Mouse (Mus musculus): Measurements from ENCODE around the gene Tm9sf1. TPM values are rescaled to one million over a fixed set of nuclear protein-coding genes. Genes with fewer than 3 reads are reported as not detected.

Tm9sf1 gene
- total RNA-seq, 4 experiments from 2014 or later, result 40.6 to 49.6 (median 44.7) TPM

- peak; percentile 89 to 96 for DNase-seq (ENCODE audit: low spot score in 2 of 2)
Measured at GRCm38 (mm10) chr14:55590748-55591330, 52.8 kb downstream of the Tm9sf1 start, which contains the start of gene Psme2. Psme2 (minus strand) TSS chr14:55591113.

GRCm38 (mm10) chr14:55589771-55590448, 53.7 kb downstream of the Tm9sf1 start:
- no peak for DNase-seq (ENCODE audit: low spot score in 2 of 2)

GRCm38 (mm10) chr14:55589271-55589670, 54.3 kb downstream of the Tm9sf1 start:
- no peak for DNase-seq (ENCODE audit: low spot score in 2 of 2)

DNA sequence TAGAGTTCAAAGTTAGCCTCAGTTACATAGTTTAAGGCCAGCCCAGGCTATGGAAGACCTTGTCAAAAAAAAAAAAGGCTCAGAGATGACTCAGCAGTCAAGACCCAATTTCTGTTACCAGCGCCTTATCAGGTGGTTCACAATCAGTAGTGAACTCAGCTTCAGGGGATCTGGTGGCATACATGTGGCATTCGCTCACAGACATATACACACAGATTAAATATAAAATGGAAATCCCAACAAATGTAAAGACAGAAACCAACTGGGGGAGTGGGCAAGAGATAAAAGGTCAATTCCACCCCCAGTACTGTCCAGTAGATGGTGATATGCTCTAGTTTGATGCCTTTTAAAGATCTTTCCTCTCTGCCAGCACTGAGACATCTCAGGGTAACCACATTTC, 57.5 kb downstream of the Tm9sf1 start:
- no peak for DNase-seq (ENCODE audit: low spot score in 2 of 2)

Other genes starting within 250 kb of the Tm9sf1 start
- gene Dhrs4, start 165.0 kb downstream of the Tm9sf1 start, total RNA-seq (2022), result 10 to 100 TPM; 20.2 to 27.2 (median 23.1) TPM
- gene Carmil3, start 153.2 kb downstream of the Tm9sf1 start, total RNA-seq (2022), result 10 to 100 TPM; 56.8 to 82.2 (median 62.5) TPM
- gene Cpne6, start 133.4 kb downstream of the Tm9sf1 start, total RNA-seq (2022), result 100 to 1,000 TPM; 607 to 653 (median 629) TPM
- gene Nrl, start 118.8 kb downstream of the Tm9sf1 start, total RNA-seq (2022), result 1 to 10 TPM; 1.5 to 3.6 (median 2.1) TPM
- gene Pck2, start 103.5 kb downstream of the Tm9sf1 start, total RNA-seq (2022), result 10 to 100 TPM; 43.4 to 61.5 (median 50.3) TPM
- gene Dcaf11, start 83.8 kb downstream of the Tm9sf1 start, total RNA-seq (2022), result 10 to 100 TPM; 74.0 to 93.1 (median 82.3) TPM
- gene A730061H03Rik, start 83.4 kb downstream of the Tm9sf1 start, total RNA-seq (2022), result 1 to 10 TPM in 2 of 4 experiments, under 1 TPM in 1, not detected in 1; 0.94 to 2.0 (median 1.4) TPM
- gene Fitm1, start 68.2 kb downstream of the Tm9sf1 start, total RNA-seq (2022), result not detected
- 10 to 100 TPM; 57.9 to 75.0 (median 67.3) TPM for gene Psme1, start 65.7 kb downstream of the Tm9sf1 start, total RNA-seq (2022)
- 10 to 100 TPM; 48.3 to 57.7 (median 53.8) TPM for gene Emc9, start 58.5 kb downstream of the Tm9sf1 start, total RNA-seq (2022)
- 10 to 100 TPM; 57.2 to 74.4 (median 69.8) TPM for gene Psme2, start 52.7 kb downstream of the Tm9sf1 start, total RNA-seq (2022)
- 10 to 100 TPM; 36.5 to 56.0 (median 45.5) TPM for gene Rnf31, start 52.1 kb downstream of the Tm9sf1 start, total RNA-seq (2022)
- gene Irf9, start 40.2 kb downstream of the Tm9sf1 start, total RNA-seq (2022), result 10 to 100 TPM; 15.4 to 19.1 (median 17.9) TPM
- gene Rec8, start 25.8 kb downstream of the Tm9sf1 start, total RNA-seq (2022), result 1 to 10 TPM; 1.1 to 2.8 (median 1.4) TPM
- 100 to 1,000 TPM; 121 to 153 (median 140) TPM for gene Ipo4, start 7.8 kb downstream of the Tm9sf1 start, total RNA-seq (2022)
- 1 to 10 TPM; 4.2 to 7.5 (median 5.5) TPM for gene Gm49378, start 5.9 kb downstream of the Tm9sf1 start, total RNA-seq (2022)
- gene Tssk4, start 6.4 kb upstream of the Tm9sf1 start, total RNA-seq (2022), result 1 to 10 TPM; 1.2 to 1.9 (median 1.7) TPM
- 10 to 100 TPM; 47.1 to 51.1 (median 49.6) TPM for gene Mdp1, start 16.7 kb upstream of the Tm9sf1 start, total RNA-seq (2022)
- gene Gmpr2, start 28.1 kb upstream of the Tm9sf1 start, total RNA-seq (2022), result 10 to 100 TPM; 25.2 to 31.1 (median 28.6) TPM
- gene Nedd8, start 28.3 kb upstream of the Tm9sf1 start, total RNA-seq (2022), result 100 to 1,000 TPM; 290 to 309 (median 300) TPM
- 10 to 100 TPM; 12.2 to 20.8 (median 16.0) TPM for gene Tinf2, start 38.0 kb upstream of the Tm9sf1 start, total RNA-seq (2022)
- gene Tgm1, start 70.1 kb upstream of the Tm9sf1 start, total RNA-seq (2022), result 1 to 10 TPM in 2 of 4 experiments, not detected in 2; 5.4 to 8.2 TPM
- gene Rabggta, start 78.5 kb upstream of the Tm9sf1 start, total RNA-seq (2022), result 10 to 100 TPM; 42.8 to 53.5 (median 44.8) TPM
- gene Dhrs1, start 101.9 kb upstream of the Tm9sf1 start, total RNA-seq (2022), result 100 to 1,000 TPM in 3 of 4 experiments, 10 to 100 TPM in 1; 86.6 to 148 (median 116) TPM
- gene Nop9, start 101.9 kb upstream of the Tm9sf1 start, total RNA-seq (2022), result 10 to 100 TPM; 11.8 to 14.0 (median 13.1) TPM
- gene Cideb, start 114.7 kb upstream of the Tm9sf1 start, total RNA-seq (2022), result 1 to 10 TPM; 1.4 to 3.0 (median 1.7) TPM
- gene Ltb4r2, start 117.6 kb upstream of the Tm9sf1 start, total RNA-seq (2022), result under 1 TPM in 3 of 4 experiments, not detected in 1; 0.16 to 0.23 (median 0.22) TPM
- gene Ltb4r1, start 122.2 kb upstream of the Tm9sf1 start, total RNA-seq (2022), result under 1 TPM in 1 of 4 experiments, not detected in 3; 0.32 TPM
- 1 to 10 TPM; 3.4 to 6.8 (median 4.8) TPM for gene Adcy4, start 140.3 kb upstream of the Tm9sf1 start, total RNA-seq (2022)
- gene Ripk3, start 145.1 kb upstream of the Tm9sf1 start, total RNA-seq (2022), result 1 to 10 TPM in 1 of 4 experiments, under 1 TPM in 2, not detected in 1; 0.95 to 3.4 (median 0.99) TPM
- gene Nfatc4, start 179.3 kb upstream of the Tm9sf1 start, total RNA-seq (2022), result 1 to 10 TPM; 1.4 to 2.0 (median 1.7) TPM
- 10 to 100 TPM in 2 of 4 experiments, 1 to 10 TPM in 2; 6.4 to 10.9 (median 9.3) TPM for gene Nynrin, start 210.2 kb upstream of the Tm9sf1 start, total RNA-seq (2022)
- gene Cbln3, start 240.6 kb upstream of the Tm9sf1 start, total RNA-seq (2022), result under 1 TPM; 0.20 to 0.43 (median 0.33) TPM
- gene Khnyn, start 241.1 kb upstream of the Tm9sf1 start, total RNA-seq (2022), result 10 to 100 TPM; 13.4 to 14.0 (median 13.7) TPM

Data from layer of hippocampus, adult 8-10 months (tissue).